Mouse (Mus musculus): ENCODE results near the gene Vcl. TPM values are rescaled to one million over a fixed set of nuclear protein-coding genes. Genes with fewer than 3 reads are reported as not detected.

Vcl gene
- polyA plus RNA-seq, 1 experiment from 2014 or later = 78.8 TPM

DNA sequence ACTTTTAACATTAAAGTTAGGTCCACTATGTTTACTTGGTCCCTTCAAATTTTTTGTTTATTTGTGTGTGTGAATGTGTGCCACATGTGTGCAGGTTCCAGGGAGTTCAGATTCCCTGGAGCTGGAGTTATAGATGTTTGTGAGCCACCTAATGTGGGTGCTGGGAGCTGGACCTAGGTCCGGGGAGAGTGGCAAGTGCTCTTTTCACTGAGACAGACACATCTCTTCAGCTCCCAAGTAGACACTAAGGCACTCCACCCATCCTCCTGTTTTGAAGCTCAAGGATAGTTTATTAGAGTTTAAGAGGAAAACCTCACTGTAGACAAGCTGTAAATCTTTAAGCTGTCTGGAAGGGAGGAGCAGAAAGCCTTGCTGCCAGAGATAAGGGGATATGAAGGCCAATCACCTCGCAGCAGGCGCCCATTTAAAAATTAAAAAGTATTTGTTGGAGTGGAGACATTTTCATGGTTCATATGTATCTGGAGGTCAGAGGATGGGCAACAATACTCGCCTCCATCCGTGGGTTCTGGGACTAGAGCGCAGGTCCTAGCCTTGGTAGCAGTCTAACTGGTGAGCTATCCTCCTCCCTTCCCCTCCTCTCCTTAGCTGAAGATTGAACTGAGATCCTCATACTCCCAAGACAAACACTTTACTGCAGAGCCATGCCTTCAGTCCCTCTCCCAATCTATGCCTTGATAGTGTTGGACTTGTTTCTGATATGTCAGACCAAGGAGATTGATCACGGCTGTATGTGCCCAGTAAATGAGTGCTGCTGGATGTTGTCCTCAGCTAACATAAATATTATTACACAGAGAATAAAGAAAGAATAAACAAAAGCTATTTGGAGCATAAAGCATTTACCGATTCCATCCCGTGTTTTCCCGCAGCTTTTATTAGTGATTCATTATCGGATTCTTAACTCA lies 145.5 kb downstream of the Vcl start:
- WGBS (ENCODE audit: insufficient replicate concordance) = 44% methylated on average over 11 of the region's 11 CpGs
- ATAC-seq (replicated peaks; ENCODE audit: insufficient number of reproducible peaks, low FRiP score, low TSS enrichment) = no peak
- Histone ChIP-seq H3K27ac (ENCODE audit: low read depth, low read length) (peak overlapping the region; percentile 65), H3K4me2 (peak overlapping the region; percentile 82), H3K36me3 (ENCODE audit: control insufficient read depth, insufficient read depth, low read length) (no peaks in the 10 kb centered on the region), H3K9ac (ENCODE audit: low read depth, low read length) (peak overlapping the region; percentile 17; the same call in 1 of the 2 replicates), H3K9me3 (replicated peaks; ENCODE audit: control insufficient read depth, low read length) (no peaks in the 10 kb centered on the region), H3K4me1 (ENCODE audit: control insufficient read depth, insufficient read depth, low read length) (peaks cover 39% of the 10 kb centered on the region), H3K4me3 (ENCODE audit: low read depth, low read length) (peak overlapping the region; percentile 72; the same call in 1 of the 2 replicates), H3K27me3 (ENCODE audit: control insufficient read depth, insufficient read depth, low read length) (no peaks in the 10 kb centered on the region)

DNA sequence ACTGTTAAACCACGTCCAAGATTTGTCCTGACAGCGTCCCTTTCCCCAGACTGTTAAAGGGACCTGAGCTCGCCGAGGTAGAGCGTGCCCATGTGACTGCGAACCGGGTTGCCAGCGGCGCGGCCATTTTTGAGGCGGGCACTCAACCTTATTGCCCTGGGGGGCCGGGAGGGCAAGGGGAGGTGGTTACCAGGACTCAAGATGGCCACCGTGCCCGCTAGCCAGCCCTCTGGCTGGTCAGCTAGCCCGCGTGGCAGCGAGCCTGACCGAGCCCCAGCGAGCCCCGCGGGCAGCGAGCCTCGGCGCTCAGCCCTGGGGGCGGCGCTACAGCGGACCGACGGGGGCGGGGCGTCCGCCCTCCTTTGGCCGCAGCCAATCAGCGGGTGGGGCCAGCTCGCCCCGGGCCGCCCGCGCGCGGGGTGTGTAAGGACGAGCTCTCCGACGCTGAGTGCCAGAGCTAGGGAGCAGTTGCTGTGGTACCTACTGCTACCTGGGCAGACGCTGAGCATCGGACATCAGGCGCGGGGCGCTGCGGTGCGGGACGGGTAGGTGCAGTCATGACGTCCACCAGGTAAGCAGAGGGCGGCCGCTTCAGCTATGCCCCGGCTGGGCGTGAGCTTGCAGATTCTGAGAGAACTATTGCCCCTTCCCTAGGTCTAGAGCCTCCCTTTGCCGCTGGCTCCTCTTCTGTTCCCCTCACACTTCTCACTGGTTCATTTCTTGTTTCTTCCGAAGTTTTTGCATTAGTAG lies 146.7 kb downstream of the Vcl start:
- Histone ChIP-seq H3K27me3 (ENCODE audit: control insufficient read depth, insufficient read depth, low read length) (no peaks in the 10 kb centered on the region), H3K36me3 (ENCODE audit: control insufficient read depth, insufficient read depth, low read length) (no peaks in the 10 kb centered on the region), H3K4me1 (ENCODE audit: control insufficient read depth, insufficient read depth, low read length) (peaks cover 36% of the 10 kb centered on the region), H3K27ac (ENCODE audit: low read depth, low read length) (peak overlapping the region; percentile 77), H3K9me3 (replicated peaks; ENCODE audit: control insufficient read depth, low read length) (no peaks in the 10 kb centered on the region), H3K4me2 (peak overlapping the region; percentile 82), H3K9ac (ENCODE audit: low read depth, low read length) (peak overlapping the region; percentile 70), H3K4me3 (ENCODE audit: low read depth, low read length) (peak overlapping the region; percentile 72)
- ATAC-seq (replicated peaks; ENCODE audit: insufficient number of reproducible peaks, low FRiP score, low TSS enrichment) = peak; percentile 98
- under 1% methylated on average over 59 of the region's 59 CpGs for WGBS (ENCODE audit: insufficient replicate concordance)

DNA sequence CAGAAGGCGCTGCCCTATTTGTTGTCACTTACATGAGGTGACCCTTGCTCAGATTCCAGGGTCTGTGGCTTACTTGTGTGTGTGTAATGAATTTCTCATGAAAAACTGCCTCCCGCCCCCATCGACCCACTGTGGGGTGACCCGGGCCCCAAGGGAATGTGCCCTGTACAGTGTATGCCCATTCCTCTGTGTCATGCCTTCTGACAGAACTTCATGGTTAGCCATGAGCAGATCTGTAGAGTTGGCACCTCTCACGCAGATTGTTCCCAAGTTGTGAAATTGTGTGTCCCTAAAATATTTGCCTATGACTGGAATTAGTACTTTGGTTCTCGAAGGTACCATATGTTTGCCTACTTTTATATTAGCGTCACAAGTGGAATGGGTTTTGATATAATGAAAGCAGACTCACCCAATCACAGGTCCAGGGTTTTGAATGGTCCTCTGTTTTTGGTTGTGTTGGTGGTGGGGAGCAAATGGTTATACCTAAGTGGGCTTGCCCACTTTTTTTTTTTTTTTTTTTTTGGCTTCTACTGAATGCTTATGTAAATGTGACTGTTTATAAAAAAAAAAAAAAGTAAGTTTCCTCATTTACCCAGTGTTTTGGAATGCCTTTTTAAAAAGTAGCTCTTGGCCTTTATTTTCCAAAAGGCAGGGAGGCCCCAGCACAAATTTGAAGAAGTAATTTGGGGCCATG lies 147.4 kb downstream of the Vcl start:
- H3K9me3 ChIP-seq (replicated peaks; ENCODE audit: control insufficient read depth, low read length) = no peaks in the 10 kb centered on the region
- H3K36me3 ChIP-seq (ENCODE audit: control insufficient read depth, insufficient read depth, low read length) = no peaks in the 10 kb centered on the region
- H3K27ac ChIP-seq (ENCODE audit: low read depth, low read length) = peak overlapping the region; percentile 77
- 34% methylated on average over 7 of the region's 7 CpGs for WGBS (ENCODE audit: insufficient replicate concordance)
- H3K9ac ChIP-seq (ENCODE audit: low read depth, low read length) = peak overlapping the region; percentile 70
- H3K4me2 ChIP-seq = peak overlapping the region; percentile 82
- ATAC-seq (replicated peaks; ENCODE audit: insufficient number of reproducible peaks, low FRiP score, low TSS enrichment) = no peak; the same call in 1 of the 2 replicates
- peak overlapping the region; percentile 72 for H3K4me3 ChIP-seq (ENCODE audit: low read depth, low read length)
- H3K27me3 ChIP-seq (ENCODE audit: control insufficient read depth, insufficient read depth, low read length) = no peaks in the 10 kb centered on the region
- peaks cover 36% of the 10 kb centered on the region for H3K4me1 ChIP-seq (ENCODE audit: control insufficient read depth, insufficient read depth, low read length)

DNA sequence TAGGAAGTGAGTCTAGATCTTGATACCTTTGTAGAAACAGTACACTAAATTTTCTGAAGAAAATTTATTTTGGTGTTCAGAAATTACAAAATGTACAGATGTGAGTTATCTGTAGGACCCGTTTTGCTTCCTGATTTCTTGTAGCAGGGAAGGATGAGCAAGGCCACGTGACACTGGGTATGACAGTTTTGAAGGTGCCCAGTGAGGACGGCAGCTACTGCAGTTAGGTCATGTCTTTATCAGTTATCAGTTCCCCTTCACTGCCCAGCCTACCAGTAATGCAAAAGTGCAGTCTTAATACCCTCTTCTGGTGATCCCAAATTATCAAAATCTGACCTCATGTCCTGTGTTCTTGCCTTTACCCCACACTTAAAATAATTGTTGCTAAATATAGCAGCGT lies 148.7 kb downstream of the Vcl start:
- H3K4me2 ChIP-seq = peak overlapping the region; percentile 82
- 27% methylated on average over 4 of the region's 4 CpGs for WGBS (ENCODE audit: insufficient replicate concordance)

DNA sequence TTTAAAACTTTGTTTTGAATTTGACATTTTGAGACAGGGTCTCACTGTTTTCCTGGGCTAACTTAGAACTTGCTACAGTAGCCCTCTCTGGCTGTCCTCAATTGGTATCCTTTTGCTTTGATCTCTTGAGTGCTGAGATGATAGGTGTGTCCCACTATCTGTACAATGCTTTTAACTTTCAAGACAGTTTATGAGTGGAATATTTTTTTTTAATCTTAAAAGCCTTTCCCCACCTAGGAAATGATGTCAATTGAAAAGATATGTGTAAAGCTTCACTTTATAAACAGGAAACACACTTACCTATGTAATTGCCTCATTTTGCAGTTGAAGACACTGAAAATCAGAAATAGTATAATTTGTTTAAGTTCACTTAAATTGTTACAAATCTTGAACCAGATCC lies 149.3 kb downstream of the Vcl start:
- H3K4me2 ChIP-seq = peak overlapping the region; percentile 82; the same call in 1 of the 2 replicates
- H3K27me3 ChIP-seq (ENCODE audit: control insufficient read depth, insufficient read depth, low read length) = no peaks in the 10 kb centered on the region
- ATAC-seq (replicated peaks; ENCODE audit: insufficient number of reproducible peaks, low FRiP score, low TSS enrichment) = no peak
- H3K9me3 ChIP-seq (replicated peaks; ENCODE audit: control insufficient read depth, low read length) = no peaks in the 10 kb centered on the region
- peaks cover 40% of the 10 kb centered on the region for H3K4me1 ChIP-seq (ENCODE audit: control insufficient read depth, insufficient read depth, low read length)
- H3K36me3 ChIP-seq (ENCODE audit: control insufficient read depth, insufficient read depth, low read length) = no peaks in the 10 kb centered on the region
- no peak overlapping the region for H3K9ac ChIP-seq (ENCODE audit: low read depth, low read length)
- no peak overlapping the region for H3K27ac ChIP-seq (ENCODE audit: low read depth, low read length)
- H3K4me3 ChIP-seq (ENCODE audit: low read depth, low read length) = no peak overlapping the region

More for the DNA sequence above, 148.7 kb downstream of the Vcl start:
- peaks cover 41% of the 10 kb centered on the region for H3K4me1 ChIP-seq (ENCODE audit: control insufficient read depth, insufficient read depth, low read length)
- H3K9ac ChIP-seq (ENCODE audit: low read depth, low read length) = no peak overlapping the region
- H3K9me3 ChIP-seq (replicated peaks; ENCODE audit: control insufficient read depth, low read length) = no peaks in the 10 kb centered on the region
- no peak for ATAC-seq (replicated peaks; ENCODE audit: insufficient number of reproducible peaks, low FRiP score, low TSS enrichment)
- no peak overlapping the region for H3K4me3 ChIP-seq (ENCODE audit: low read depth, low read length)
- no peaks in the 10 kb centered on the region for H3K27me3 ChIP-seq (ENCODE audit: control insufficient read depth, insufficient read depth, low read length)
- H3K36me3 ChIP-seq (ENCODE audit: control insufficient read depth, insufficient read depth, low read length) = no peaks in the 10 kb centered on the region
- H3K27ac ChIP-seq (ENCODE audit: low read depth, low read length) = no peak overlapping the region

DNA sequence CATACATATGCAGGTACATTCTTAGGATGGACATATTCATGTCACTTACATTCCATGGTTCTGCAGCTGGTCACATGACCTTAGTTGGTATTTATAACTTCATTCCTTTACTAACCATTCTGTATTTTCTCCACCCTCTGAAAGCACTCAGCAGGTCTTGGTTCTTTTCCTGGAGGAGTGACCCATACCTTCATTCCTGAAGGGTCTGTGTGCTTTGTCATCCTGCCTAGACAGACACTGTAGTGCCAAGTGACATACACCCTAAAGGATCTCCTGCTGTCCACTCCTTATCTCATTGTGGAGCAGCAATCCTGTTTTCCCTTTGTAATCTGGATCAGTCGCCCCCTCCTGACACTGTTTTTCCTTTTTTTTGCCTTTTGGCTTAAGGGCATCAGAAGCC lies 153.6 kb downstream of the Vcl start:
- 17% methylated on average over 1 of the region's 1 CpGs for WGBS (ENCODE audit: insufficient replicate concordance)
- Histone ChIP-seq H3K27ac (ENCODE audit: low read depth, low read length) (0 out of 2 replicates have a peak overlapping the region, but pooled peaks have one; percentile 17), H3K4me2 (no peak overlapping the region), H3K9me3 (replicated peaks; ENCODE audit: control insufficient read depth, low read length) (no peaks in the 10 kb centered on the region), H3K9ac (ENCODE audit: low read depth, low read length) (no peak overlapping the region), H3K36me3 (ENCODE audit: control insufficient read depth, insufficient read depth, low read length) (no peaks in the 10 kb centered on the region; the same call in 1 of the 2 replicates), H3K27me3 (ENCODE audit: control insufficient read depth, insufficient read depth, low read length) (no peaks in the 10 kb centered on the region), H3K4me1 (ENCODE audit: control insufficient read depth, insufficient read depth, low read length) (peaks cover 46% of the 10 kb centered on the region), H3K4me3 (ENCODE audit: low read depth, low read length) (no peak overlapping the region)
- no peak for ATAC-seq (replicated peaks; ENCODE audit: insufficient number of reproducible peaks, low FRiP score, low TSS enrichment)

Other genes starting within 250 kb of the Vcl start
- gene Fut11, start 234.4 kb upstream of the Vcl start, polyA plus RNA-seq (2014; fragmentation: Nextera tagmentation; extraction: Ambion mirVana) = 13.4 and 18.8 TPM in 2 replicates
- 221 and 230 TPM in 2 replicates for gene Chchd1, start 226.4 kb upstream of the Vcl start, polyA plus RNA-seq (2014; fragmentation: Nextera tagmentation; extraction: Ambion mirVana)
- gene Zswim8, start 221.8 kb upstream of the Vcl start, polyA plus RNA-seq (2014; fragmentation: Nextera tagmentation; extraction: Ambion mirVana) = 23.4 and 24.1 TPM in 2 replicates
- 18.7 and 19.1 TPM in 2 replicates for gene Ndst2, start 194.8 kb upstream of the Vcl start, polyA plus RNA-seq (2014; fragmentation: Nextera tagmentation; extraction: Ambion mirVana)
- gene Camk2g, start 135.3 kb upstream of the Vcl start, polyA plus RNA-seq (2014; fragmentation: Nextera tagmentation; extraction: Ambion mirVana) = 61.8 and 65.6 TPM in 2 replicates
- gene Plau, start 92.7 kb upstream of the Vcl start, polyA plus RNA-seq (2014; fragmentation: Nextera tagmentation; extraction: Ambion mirVana) = 0.37 and 0.66 TPM in 2 replicates
- gene Ap3m1, start 123.1 kb downstream of the Vcl start, polyA plus RNA-seq (2014; fragmentation: Nextera tagmentation; extraction: Ambion mirVana) = 84.6 and 98.0 TPM in 2 replicates
- gene Adk, start 123.2 kb downstream of the Vcl start, polyA plus RNA-seq (2014; fragmentation: Nextera tagmentation; extraction: Ambion mirVana) = 261 and 271 TPM in 2 replicates